12 mouse cellular contexts compared by ENCODE assay signal in genomic region chr4:118229035-118229770, GRCm38 (mm10). TPM values are rescaled to one million over a fixed set of nuclear protein-coding genes. Genes with fewer than 3 reads are reported as not detected.
DNase-seq lines count a peak whose midpoint lies in the region; ATAC-seq lines count a peak whose summit lies in the region.
"Had no signal": no experiment of that assay in that cellular context is flagged by ENCODE, and none has a peak within 500 bp of the region (broad histone marks: within the 10 kb centered on the region; RNA-seq: fewer than 3 reads in every experiment).

No protein-coding gene starts in this region.

- 84% methylated on average over 6 of the region's 6 CpGs for WGBS in midbrain, embryonic 10.5 days
- 63% methylated on average over 6 of the region's 6 CpGs for WGBS in midbrain, embryonic 16.5 days
- 29% methylated on average over 6 of the region's 6 CpGs for WGBS in embryonic facial prominence, embryonic 15.5 days

- H3K27me3 ChIP-seq in midbrain, embryonic 10.5 days (ENCODE audit: low read depth, poor library complexity, severe bottlenecking) = no peaks in the 10 kb centered on the region
- no peaks in the 10 kb centered on the region for H3K27me3 ChIP-seq in midbrain, embryonic 16.5 days (ENCODE audit: control insufficient read depth, insufficient read depth, low read depth, low read length)
- no peaks in the 10 kb centered on the region for H3K27me3 ChIP-seq in embryonic facial prominence, embryonic 15.5 days
- H3K27me3 ChIP-seq: limb, embryonic 15.5 days had no signal

- H3K36me3 ChIP-seq in midbrain, embryonic 10.5 days = peaks cover 100% of the 10 kb centered on the region
- H3K36me3 ChIP-seq in midbrain, embryonic 16.5 days (ENCODE audit: control insufficient read depth, insufficient read depth, low read length) = peaks cover 51% of the 10 kb centered on the region
- peaks cover 94% of the 10 kb centered on the region for H3K36me3 ChIP-seq in embryonic facial prominence, embryonic 15.5 days

- no peaks in the 10 kb centered on the region for H3K9me3 ChIP-seq in midbrain, embryonic 10.5 days (replicated peaks)
- no peaks in the 10 kb centered on the region for H3K9me3 ChIP-seq in midbrain, embryonic 16.5 days (replicated peaks; ENCODE audit: control insufficient read depth, low read length, poor library complexity, severe bottlenecking)
- H3K9me3 ChIP-seq in embryonic facial prominence, embryonic 15.5 days (replicated peaks) = no peaks in the 10 kb centered on the region
- H3K9me3 ChIP-seq: limb, embryonic 15.5 days had no signal

- H3K27ac ChIP-seq in midbrain, embryonic 10.5 days (replicated peaks) = peak overlapping the region; percentile 33; the same call in 1 of the 2 replicates
- H3K27ac ChIP-seq in midbrain, embryonic 16.5 days (ENCODE audit: low read length) = no peak overlapping the region
- H3K27ac ChIP-seq in embryonic facial prominence, embryonic 15.5 days (replicated peaks) = peak overlapping the region; percentile 72

- H3K9ac ChIP-seq in midbrain, embryonic 16.5 days (ENCODE audit: low read depth, low read length) = no peak overlapping the region
- H3K9ac ChIP-seq in embryonic facial prominence, embryonic 15.5 days = no peak overlapping the region
- H3K9ac ChIP-seq: limb, embryonic 15.5 days had no signal

- H3K4me1 ChIP-seq in midbrain, embryonic 10.5 days = 0 out of 2 replicates have a peak, but pooled peaks cover 2% of the 10 kb centered on the region
- H3K4me1 ChIP-seq in midbrain, embryonic 16.5 days (ENCODE audit: control insufficient read depth, insufficient read depth, low read length) = no peaks in the 10 kb centered on the region
- H3K4me1 ChIP-seq in embryonic facial prominence, embryonic 15.5 days = peaks cover 16% of the 10 kb centered on the region
- H3K4me1 ChIP-seq: limb, embryonic 15.5 days had no signal

- no peak for DNase-seq in midbrain, embryonic 10.5 days (ENCODE audit: low spot score)
- peak; percentile 80 for DNase-seq in ES-CJ7 (ENCODE audit: low read depth, low spot score)
- DNase-seq in lung, postnatal 25 days (ENCODE audit: low spot score) = peak; percentile 80
- DNase-seq in adrenal gland, adult 2 months = no peak
- no peak for DNase-seq in ovary, postnatal 14 days (ENCODE audit: low spot score)
- DNase-seq: adrenal gland, adult 8-10 months; heart, adult 18-20 months; layer of hippocampus, adult 9-11 months; thymus, postnatal 36 days had no signal

- ATAC-seq in midbrain, embryonic 16.5 days = no peak
- ATAC-seq in embryonic facial prominence, embryonic 15.5 days (ENCODE audit: insufficient number of reproducible peaks, low FRiP score, low TSS enrichment, low read depth) = peak; percentile 26; the same call in 1 of the 2 replicates

- H3K4me2 ChIP-seq in midbrain, embryonic 16.5 days (ENCODE audit: low read length) = no peak overlapping the region
- no peak overlapping the region for H3K4me2 ChIP-seq in embryonic facial prominence, embryonic 15.5 days (replicated peaks)
- H3K4me2 ChIP-seq: limb, embryonic 15.5 days had no signal

- no peak overlapping the region for H3K4me3 ChIP-seq in midbrain, embryonic 10.5 days
- no peak overlapping the region for H3K4me3 ChIP-seq in midbrain, embryonic 16.5 days (ENCODE audit: low read depth, low read length)
- no peak overlapping the region for H3K4me3 ChIP-seq in embryonic facial prominence, embryonic 15.5 days (replicated peaks)
- H3K4me3 ChIP-seq: limb, embryonic 15.5 days had no signal

RNA-seq across cellular contexts. Expression of gene Kdm4a, which starts 49.4 kb away (rescaled TPM):
- polyA plus RNA-seq in midbrain, embryonic 10.5 days (2016; fragmentation: Nextera tagmentation; extraction: Ambion mirVana) = 26.3 and 38.4 TPM in 2 replicates
- polyA plus RNA-seq in midbrain, embryonic 16.5 days (2015; fragmentation: Nextera tagmentation; extraction: Ambion mirVana) = 42.1 and 50.4 TPM in 2 replicates
- polyA plus RNA-seq in embryonic facial prominence, embryonic 15.5 days (2015; fragmentation: Nextera tagmentation; extraction: Ambion mirVana) = 35.3 and 36.3 TPM in 2 replicates
- 10 to 100 TPM; 37.5 to 40.1 TPM for total RNA-seq in adrenal gland, adult 2 months (2021)
- polyA plus RNA-seq in adrenal gland, adult 2 months (2012; rRNA removed) = 25.1 and 29.6 TPM in 2 replicates

Comparison
In these comparisons a context has a peak if more than half of its experiments do, and no peak if none do; other contexts are left out.
1. DNase-seq: peak in ES-CJ7 (single experiment) and lung, postnatal 25 days (single experiment); none in midbrain, embryonic 10.5 days (single experiment), adrenal gland, adult 2 months (single experiment) and ovary, postnatal 14 days (single experiment).